Mouse (Mus musculus) embryo, embryonic 11 days (tissue): ENCODE data around the gene Ddx39.

Experiments used
- DNase-seq: peaks from one replicate; pipeline ENCODE4 v3.0.0-alpha.2; 2015

The Ddx39 gene

DNA sequence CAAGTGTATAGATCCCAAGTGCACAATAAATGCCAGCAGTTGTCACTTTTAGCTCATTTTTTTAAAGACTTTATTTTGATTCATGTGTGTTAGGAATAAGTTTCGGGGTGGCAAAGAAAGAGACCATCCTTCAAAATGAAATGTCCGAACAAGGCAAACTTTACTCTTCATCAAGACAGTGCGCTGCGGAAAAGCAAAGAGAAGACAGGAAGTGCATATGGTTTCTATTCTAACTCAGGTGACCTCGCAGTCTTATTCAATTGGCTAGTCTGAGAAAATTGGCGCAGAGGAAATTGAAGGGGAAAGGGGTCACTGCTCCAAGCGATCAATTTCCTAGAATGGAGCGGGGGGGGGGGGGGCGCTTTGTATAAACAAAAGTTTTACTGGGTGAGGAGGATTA is 15.4 kb upstream of the Ddx39 start:
- peak; percentile 74 for DNase-seq

DNA sequence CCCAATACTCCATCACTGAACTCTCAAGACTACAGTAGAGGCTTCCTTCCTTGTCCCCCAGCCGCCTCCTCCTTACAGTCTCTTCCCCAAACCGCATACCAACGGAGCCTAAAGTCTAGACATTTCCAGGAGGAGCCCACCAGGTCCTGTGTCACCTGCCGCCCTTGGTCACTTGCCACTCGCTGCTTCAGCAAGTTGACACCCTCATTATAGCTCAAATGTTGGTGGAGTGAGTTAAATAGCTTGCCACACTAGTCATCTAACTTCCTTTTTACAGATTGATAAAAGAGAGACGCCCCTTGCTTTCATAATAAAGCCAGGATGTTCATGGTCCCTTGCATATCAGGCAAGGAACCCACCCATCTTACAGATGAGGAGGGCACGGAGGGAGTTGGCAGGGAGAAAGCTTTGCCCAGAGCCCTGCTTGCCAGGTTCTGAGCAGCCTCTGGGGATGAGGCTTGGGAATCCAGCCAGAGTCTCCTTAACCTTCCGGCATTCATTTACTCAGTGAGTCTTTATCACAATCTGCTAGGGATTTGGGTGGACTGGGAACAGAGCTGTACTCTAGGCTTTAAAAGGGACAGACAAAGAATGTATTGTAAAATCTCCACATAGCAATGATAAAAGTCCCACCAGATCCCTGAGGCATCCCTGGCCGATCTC is 14.4 kb upstream of the Ddx39 start:
- DNase-seq: no peak

DNA sequence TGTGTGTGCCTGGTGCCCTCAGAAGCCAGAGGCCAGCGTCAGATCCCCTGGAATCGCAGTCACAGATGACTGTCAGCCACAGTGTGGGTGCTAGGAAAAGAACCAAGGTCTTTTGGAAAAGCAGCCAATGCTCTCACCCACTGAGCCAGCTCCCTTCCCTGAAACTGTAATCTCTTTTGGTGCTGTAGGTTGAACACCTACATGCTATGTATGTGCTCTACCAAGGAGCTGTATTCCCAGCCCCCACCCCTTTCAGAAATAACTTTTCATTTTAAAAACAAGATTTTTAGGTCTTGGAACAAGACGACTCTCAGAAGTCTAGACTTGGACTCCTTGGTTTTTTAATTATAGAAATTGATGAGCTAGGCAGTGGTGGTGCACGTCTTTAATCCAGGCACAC is 11.6 kb upstream of the Ddx39 start:
- DNase-seq: no peak

DNA sequence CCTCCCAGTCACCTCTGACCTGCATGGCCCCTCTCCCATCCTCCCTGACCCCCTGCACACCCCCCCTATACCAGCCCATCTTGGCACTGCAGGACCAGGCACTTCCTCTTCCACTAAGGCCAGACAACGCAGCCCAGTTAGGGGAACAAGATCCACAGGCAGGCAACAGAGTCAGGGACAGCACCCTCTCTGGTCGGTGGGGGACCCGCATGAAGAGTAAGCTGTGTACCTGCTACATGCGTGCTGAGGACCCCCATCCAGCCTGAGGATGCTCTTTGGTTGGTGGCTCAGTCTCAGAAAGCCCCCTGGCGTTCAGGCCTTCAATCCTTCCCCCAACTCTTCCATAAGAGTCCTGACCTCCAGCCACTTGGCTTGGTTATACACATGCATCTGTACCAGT is 8.6 kb upstream of the Ddx39 start:
- DNase-seq: no peak

DNA sequence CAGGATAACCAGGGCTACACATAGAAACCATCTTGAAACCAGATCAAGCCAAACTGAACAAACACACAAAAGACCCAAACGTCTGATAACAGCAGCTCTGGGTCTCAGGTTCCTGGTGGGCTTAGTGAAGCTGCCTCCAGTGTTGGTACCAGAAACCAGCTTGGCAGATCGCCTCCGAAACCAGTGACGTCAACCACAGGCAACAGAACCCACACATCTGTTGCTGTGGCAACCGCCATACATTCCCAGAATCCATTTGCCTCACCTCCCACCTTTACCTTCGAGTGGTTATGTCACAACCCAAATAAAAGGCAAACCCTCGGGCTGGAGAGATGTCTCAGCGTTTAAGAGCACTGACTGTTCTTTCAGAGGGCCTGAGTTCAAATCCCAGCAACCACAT is 7.4 kb upstream of the Ddx39 start:
- DNase-seq: no peak

DNA sequence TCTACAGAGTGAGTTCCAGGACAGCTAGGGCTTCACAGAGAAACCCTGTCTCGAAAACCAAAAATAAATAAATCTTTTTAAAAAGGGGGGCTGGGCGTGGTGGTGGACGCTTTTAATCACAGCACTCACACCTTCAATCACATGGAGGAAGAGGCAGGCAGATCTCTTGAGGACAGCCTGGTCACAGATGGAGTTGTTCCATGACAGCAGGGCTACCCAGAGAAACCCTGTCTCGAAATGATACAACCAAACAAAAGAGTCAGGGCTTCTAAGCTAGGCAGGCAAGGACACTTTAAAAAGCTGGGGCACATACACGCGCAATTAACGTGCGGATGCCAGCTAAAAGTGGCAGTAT is 324 bp upstream of the Ddx39 start:
- DNase-seq: no peak

DNA sequence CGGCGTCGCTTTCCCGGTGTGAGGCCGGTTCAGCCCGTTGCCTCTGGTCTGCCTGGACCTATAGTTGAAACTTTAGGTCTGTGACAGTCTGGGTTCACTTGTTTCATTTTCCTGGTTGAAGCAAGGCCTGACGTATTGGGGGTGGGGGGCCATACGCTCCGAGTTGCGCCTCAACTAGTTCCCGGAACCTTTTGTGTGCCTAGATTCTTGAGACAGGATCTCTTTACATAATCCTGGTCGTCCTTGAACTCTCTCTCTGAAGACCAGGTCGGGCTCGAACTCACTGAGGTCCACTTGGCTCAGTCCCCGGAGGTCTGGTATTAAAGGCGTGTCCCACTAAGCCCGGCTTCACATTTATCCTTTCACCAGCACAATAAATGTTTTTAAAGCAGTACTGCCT is 794 bp downstream of the Ddx39 start:
- no peak for DNase-seq

DNA sequence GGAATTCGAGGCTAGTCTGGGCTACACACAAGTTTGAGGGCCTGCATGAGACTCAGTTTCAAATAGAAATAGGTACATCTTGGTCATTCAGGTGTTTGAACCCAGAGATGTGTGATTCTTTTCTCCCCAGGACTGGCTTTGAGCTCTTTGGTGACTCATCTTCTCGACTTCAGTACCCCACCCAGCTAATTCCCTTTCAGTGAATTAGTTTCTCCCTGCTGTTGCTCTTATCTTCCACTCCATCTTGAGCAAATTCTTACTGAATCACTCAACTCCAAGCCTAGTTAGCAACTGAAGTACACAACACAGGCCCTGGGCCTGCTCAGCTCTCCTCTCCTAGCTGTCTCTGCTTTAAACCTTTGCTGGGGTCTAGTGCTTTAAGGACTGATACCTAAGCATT is 1.6 kb downstream of the Ddx39 start:
- DNase-seq: no peak

DNA sequence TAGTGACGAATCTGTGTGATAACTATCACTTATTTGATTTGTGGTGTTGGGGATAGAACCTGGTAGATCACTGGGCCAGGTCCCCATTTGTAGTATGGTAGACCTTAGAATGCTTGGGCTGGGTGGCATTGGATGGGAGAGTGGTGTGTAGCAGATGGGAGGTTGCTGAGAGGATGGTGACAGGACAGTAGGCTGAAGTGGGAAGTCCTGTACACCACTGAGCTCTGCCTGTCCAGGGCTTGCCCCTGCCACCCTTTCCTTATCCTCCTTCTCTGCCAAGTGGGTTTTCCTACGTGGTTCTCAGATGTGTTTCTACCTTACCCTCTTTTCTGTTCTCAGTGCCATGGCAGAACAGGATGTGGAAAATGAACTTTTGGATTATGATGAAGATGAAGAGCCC is 4.1 kb downstream of the Ddx39 start:
- DNase-seq: no peak

DNA sequence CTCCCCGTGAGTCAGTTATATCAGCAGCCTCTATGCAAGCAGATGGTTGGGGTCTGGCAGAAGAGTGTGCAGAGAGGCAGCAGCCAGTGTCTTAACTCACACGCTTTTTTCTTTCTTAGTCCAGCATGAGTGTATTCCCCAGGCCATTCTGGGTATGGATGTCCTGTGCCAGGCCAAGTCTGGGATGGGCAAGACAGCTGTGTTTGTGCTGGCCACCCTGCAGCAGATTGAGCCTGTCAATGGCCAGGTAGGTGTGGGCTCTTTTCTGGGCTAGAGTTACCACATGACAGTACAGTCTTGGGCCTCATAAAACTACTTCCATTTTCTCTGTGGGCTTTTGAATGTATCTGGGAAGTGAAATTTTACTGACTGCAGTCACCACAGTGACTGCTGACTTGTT is 4.7 kb downstream of the Ddx39 start:
- no peak for DNase-seq

DNA sequence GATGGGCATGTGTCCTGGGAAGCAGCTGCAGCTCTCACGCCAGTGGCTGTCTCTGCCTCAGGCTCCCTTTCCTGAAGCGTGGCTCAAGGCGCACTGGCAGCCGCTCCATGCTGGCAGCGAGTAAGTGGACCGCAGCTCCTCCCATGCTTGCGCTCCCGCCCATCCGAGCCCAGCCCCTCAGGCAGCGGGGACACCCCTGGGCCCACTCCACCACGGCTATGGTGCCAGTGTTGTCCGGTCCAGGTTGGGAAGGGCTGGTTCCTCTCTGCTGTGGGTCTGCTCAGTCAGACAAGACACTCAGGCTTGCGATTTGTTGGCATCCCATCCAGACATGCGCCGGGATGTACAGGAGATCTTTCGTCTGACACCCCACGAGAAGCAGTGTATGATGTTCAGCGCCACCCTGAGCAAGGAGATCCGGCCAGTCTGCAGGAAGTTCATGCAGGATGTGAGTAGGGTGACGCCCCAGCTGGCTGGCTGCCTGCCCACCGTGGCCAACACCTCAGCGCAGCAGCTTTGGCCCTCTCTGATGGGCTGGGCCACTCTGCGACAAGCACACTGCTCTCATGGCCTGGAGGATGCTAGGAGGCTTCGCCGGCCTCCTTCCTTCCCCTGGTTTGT is 6.5 kb downstream of the Ddx39 start:
- DNase-seq: no peak

DNA sequence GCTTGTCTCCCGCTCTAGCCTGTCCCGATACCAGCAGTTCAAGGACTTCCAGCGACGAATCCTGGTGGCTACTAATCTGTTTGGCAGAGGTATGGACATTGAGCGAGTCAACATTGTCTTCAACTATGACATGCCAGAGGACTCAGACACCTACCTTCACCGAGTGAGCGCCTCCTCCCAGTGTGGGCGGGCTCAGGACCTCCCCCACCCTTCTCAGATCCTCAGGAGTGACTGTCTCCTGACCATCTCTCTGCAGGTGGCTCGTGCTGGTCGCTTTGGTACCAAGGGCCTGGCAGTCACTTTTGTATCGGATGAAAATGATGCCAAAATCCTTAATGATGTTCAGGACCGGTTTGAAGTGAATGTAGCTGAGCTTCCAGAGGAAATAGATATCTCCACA is 7.7 kb downstream of the Ddx39 start:
- no peak for DNase-seq

DNA sequence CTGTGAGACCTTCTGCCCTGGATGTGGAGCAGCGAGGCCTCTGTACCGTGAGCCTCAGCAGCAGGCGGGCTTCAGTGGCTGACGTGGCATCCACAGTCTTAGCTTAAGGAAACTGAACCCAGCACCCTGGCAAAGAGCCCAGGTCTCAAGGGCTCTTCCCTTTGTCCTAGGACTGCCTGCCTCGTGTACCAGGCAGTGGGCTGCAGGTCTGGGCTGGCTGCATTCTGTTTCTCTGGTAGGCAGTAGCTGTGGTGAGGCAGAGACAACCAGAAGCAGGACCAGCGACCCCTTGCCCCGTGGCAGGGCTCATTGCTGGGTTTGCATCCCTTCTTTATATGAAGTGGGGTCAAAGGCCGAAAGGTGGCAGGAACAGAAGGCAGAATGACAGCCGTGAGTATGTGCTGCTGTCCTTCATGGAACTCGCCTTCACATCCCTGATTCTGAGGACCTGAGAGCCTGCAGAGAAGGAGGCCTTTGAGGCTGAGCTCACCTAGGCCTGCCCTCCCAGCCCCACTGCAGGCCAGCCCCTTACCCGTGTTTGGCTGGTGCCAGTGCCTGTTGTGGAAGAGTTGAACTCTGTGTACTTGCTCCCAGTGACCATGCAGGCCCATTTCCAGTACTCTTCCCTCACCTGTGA is 8.6 kb downstream of the Ddx39 start:
- DNase-seq: no peak

DNA sequence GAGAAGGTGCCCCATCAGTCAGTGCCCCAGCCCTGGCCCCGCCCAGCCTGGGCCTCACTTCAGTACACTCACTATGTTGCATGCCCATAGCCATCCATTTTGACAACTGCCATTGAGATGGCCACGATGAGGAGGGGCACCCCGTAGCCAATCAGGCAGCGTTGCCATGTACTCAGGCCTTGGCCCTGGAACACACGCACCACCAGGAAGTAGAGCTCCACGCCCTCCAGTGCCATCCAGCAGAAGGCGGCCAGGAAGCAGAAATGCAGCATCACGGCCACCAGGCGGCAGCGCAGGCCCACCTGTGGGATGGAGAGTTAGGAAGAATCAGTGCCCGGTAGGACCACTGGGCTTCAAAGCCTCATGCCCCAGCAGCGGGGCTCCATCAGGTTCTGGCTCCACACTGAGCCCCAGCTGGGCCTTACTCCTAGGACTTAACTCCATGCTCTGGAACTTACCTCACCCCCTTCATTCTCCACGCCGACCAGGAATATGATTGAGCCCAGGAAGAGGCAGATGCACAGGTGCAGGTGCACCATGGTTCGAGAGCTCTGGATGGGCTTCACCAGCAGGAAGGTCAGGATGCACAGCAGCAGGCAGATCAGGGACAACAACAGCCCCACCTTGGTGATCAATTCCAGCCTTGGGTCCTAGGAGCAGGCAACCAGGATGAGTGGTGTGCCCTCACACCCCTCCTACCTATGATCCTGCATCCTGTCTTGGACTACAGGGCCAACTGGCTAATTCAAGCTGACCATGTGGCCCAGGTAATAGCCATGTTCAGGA is 9.9 kb downstream of the Ddx39 start:
- DNase-seq: peak; percentile 76

DNA sequence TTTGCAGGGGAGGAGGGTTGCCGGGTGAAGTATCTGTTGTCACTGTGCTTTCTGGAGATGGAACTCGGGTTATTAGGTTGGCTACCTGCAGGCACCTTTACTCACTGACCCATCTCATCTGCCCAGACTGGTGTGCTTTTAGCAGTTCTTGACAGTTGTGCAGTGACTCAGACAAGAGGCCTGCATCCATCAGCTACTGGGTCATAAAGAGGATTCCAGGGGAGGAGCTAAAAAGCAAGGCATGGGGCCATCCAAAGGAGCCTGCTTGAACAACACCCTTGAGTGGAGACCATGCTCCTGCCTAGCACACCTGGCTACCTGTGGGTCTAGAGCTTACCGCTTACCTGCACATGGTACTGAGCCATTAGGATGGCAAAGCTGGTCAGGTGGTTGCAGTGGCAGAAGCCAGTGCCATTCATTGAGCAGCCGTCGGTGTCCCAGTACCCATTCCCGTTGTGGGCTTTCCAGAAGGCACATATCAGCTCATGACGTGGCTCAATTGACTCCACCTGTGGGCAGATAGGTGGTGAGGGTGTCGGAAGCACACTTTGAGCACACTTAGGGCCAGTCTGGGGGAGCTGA is 10.6 kb downstream of the Ddx39 start:
- DNase-seq: no peak

DNA sequence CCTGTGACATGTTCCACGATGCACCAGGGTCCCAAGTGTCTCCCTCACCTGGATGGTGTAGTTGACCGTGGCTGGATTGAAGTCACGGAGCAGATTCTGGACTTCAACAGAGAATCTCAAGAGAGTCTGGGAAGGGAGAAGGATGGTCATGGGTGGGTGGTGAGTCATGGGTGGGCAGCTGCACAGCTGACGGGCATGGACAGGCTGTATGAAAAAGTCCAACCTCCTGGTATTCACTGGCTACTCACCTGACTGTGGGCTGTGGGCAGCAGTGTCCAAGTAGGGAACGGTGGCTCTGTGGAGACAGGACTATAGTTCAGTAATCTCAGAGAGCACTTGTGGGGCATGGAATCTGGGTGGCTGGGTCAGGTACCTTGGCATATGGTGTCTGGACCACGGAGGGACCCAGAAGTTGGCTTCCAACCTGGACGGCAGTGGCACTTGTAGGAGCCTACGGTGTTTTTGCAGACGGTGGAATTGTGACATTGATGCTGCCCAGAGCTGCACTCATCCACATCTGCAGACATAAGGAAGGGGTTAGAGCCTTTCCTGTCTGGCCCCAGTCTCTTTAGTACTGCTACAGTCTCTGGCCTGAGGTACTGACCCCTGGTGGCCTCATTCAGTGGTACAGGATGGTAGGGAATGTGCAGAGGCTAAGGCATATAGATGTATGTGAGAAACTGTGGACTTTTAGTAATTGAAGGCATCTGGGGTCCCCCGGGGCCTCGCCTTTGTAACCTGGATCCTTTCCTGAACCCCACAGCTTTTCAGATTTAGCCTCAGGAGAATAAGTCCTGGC is 14.2 kb downstream of the Ddx39 start:
- peak; percentile 64 for DNase-seq

DNA sequence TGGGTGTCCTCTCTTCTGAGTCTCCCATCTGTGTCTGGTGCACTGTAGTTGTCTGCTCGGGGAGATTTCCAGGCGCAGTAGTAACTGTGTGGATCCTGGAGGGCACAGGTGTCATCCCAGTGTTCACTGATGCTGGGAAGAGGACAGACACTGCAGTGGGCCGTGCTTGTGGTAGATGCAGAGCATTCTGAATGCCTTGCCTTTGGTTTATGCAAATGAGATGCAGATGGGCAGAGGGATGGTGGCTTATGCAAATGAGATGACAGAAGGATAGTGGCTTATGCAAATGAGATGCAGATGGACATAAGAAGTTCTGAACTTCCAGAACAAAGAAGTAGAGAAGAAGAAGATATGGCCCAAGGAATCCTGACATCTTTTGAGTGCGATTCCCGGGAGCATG is 16.9 kb downstream of the Ddx39 start:
- DNase-seq: no peak

DNA sequence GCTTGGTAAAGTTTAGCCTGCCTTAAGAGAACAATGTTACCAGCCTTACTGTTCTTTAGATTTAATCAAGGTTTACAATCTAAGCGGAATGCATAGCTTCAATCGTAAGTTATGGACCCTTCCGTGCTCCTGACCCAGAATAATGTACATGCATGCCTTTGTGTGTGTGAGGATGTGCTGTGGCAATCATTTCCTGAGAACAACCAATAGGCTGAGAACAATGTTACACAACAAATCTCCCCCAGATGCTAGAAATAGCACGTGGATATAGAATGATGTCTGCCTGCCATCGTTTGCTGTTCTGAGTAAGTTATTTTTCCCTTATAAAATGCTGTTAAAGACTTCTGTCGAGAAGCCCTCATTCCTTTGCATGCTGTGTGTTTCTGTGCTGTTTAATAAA is 17.9 kb downstream of the Ddx39 start:
- DNase-seq: no peak

DNA sequence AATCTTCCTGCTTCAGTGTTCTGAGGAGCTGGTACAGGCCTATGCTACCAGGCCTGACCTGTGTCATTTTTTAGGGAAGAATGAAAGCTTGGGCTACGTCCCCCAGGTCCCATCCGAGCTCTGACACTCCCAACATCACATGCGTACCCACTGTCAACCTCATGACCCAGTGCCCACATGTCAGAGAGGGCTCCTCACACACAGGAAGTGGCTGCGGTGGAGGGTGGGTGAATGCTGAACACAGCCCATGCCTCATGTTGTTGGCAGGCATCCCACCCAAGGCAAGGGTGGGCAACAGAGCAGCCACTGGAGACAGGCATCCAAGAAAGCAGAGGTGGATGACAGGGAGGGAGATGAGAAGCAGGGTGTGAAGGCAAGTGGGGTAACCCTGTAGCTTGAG is 21.7 kb downstream of the Ddx39 start:
- DNase-seq: no peak

DNA sequence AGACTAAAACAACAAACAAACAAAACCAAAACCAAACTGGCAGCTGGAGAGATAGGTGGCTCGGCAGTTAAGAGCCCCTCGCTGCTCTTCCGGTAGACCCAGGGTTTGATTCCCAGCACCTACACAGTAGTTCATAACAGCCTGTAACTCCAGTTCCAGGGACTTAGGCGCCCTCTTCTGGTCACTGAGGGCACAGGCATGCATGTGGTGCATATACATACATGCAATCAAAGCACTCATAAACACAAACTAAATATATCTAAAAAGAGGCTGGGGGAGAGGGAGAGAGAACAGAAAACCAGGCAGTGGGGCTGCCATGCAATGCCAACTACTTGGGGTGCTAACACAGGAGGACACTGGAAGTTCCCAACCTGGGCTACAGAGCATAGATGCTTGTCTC is 22.4 kb downstream of the Ddx39 start:
- no peak for DNase-seq

DNA sequence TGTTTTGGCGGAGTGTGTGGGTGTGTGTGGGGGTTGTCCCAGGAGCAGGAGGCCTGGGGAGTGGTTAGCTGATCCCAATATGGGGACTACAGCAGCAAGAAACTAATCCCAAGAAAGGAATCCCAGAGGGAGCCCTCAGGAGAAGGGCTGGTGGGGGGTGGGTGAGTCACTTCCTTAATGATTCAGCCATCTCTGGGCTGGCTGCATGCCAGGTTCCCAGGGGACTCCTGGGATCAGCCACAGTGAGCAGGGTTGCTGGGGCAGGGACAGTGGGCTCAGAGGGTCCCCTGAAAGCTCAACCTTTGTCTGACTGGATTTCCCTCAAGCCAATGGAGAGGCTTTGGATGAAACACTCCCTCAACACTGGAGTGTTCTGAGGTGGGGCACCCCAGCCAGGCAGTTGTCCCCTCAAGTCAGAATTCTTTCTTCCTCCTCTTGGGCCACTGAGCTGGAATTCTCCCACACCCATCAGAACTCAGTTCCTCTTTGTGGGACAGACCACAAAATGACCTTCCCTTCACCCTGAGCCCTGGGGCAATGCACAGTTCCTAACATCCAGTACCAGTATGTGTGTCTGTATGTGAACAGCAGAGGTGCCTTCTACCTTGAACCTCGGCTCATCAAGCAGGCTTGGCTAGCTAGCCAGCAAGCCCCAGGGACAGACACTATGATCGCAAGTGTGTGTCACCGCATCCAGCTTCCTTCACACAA is 23.0 kb downstream of the Ddx39 start:
- DNase-seq: peak; percentile 29
